Mouse (Mus musculus) MEL (cell line): Measurements from ENCODE around the gene Klk1b24.
"Not testable (repeated sequence)": the region's sequence is repeated elsewhere in the genome, so short reads cannot be mapped to it uniquely, and the experiment has no call there.

Experiments
- CTCF ChIP-seq, 3 experiments: IDR thresholded peaks in 2 of 3; conservative IDR thresholded peaks in 1 of 3; 2 replicates each; pipeline ENCODE4 v1.5.1; 2011 to 2012; ENCODE audit warnings: low read length in 3 of 3, low read depth in 2 of 3, mild to moderate bottlenecking in 2 of 3, improper control_type of control experiment in 1 of 3, inconsistent platforms in 1 of 3, mixed read lengths in 1 of 3, moderate library complexity in 1 of 3; ENCODE audit not compliant: control insufficient read depth in 1 of 3, insufficient read depth in 1 of 3, poor library complexity in 1 of 3, severe bottlenecking in 1 of 3
- E2F4 ChIP-seq: IDR thresholded peaks from 2 replicates; pipeline ENCODE4 v1.6.1; 2011; ENCODE audit warnings: low read depth, low read length, improper control_type of control experiment, borderline replicate concordance
- EP300 ChIP-seq, 2 experiments: IDR thresholded peaks; 2 replicates each; pipeline ENCODE4 v1.6.1; 2011; ENCODE audit warnings: improper control_type of control experiment in 2 of 2, low read length in 2 of 2, low read depth in 1 of 2, mild to moderate bottlenecking in 1 of 2
- ETS1 ChIP-seq: IDR thresholded peaks from 2 replicates; pipeline ENCODE4 v1.6.1; 2012; ENCODE audit warnings: low read depth, mild to moderate bottlenecking, inconsistent platforms, low read length, improper control_type of control experiment, moderate library complexity
- MAX ChIP-seq: IDR thresholded peaks from 2 replicates; pipeline ENCODE4 v1.6.1; 2011; ENCODE audit warnings: low read length, improper control_type of control experiment
- MAZ ChIP-seq: IDR thresholded peaks from 2 replicates; pipeline ENCODE4 v1.6.1; 2012; ENCODE audit warnings: low read depth, mild to moderate bottlenecking, inconsistent platforms, low read length, improper control_type of control experiment
- MYC ChIP-seq: IDR thresholded peaks from 2 replicates; pipeline ENCODE4 v1.6.1; 2011; ENCODE audit warnings: low read depth, mild to moderate bottlenecking, low read length, improper control_type of control experiment, moderate library complexity
- POLR2A ChIP-seq, 2 experiments: IDR thresholded peaks; 2 replicates each; pipeline ENCODE4 v1.6.1; 2011 to 2012; ENCODE audit warnings: low read length in 2 of 2, mild to moderate bottlenecking in 2 of 2, control low read depth in 1 of 2, improper control_type of control experiment in 1 of 2, low read depth in 1 of 2, moderate library complexity in 1 of 2; ENCODE audit not compliant: control insufficient read depth in 1 of 2, insufficient read depth in 1 of 2, poor library complexity in 1 of 2
- SMC3 ChIP-seq: IDR thresholded peaks from 2 replicates; pipeline ENCODE4 v1.6.1; 2011; ENCODE audit warnings: low read depth, low read length, improper control_type of control experiment
- TAL1 ChIP-seq: IDR thresholded peaks from 2 replicates; pipeline ENCODE4 v1.6.1; 2012; ENCODE audit warnings: mild to moderate bottlenecking, inconsistent platforms, low read length, moderate library complexity, mixed read lengths
- ZMIZ1 ChIP-seq: IDR thresholded peaks from 2 replicates; pipeline ENCODE4 v1.6.1; 2012; ENCODE audit warnings: low read depth, mild to moderate bottlenecking, inconsistent platforms, low read length, improper control_type of control experiment, moderate library complexity

GRCm38 (mm10) chr7:44187936-44188335 is at the start of gene Klk1b24:
- TF ChIP-seq E2F4; MYC; TAL1; CTCF (IDR thresholded peaks at IDR 0.05 in 2 of 3, conservative IDR thresholded peaks at IDR 0.05 in 1 of 3; ENCODE audit: control insufficient read depth in 1 of 3, insufficient read depth in 1 of 3, low read depth in 2 of 3, low read length in 3 of 3, poor library complexity in 1 of 3, severe bottlenecking in 1 of 3); SMC3; ETS1; ZMIZ1; POLR2A (IDR thresholded peaks at IDR 0.05; ENCODE audit: control insufficient read depth in 1 of 2, insufficient read depth in 1 of 2, low read depth in 1 of 2, low read length in 2 of 2, poor library complexity in 1 of 2); MAZ; EP300 (IDR thresholded peaks at IDR 0.05; ENCODE audit: low read depth in 1 of 2, low read length in 2 of 2); MAX: not testable (repeated sequence)
